Mouse (Mus musculus) ZHBTc4 (cell line): ENCODE results near the gene Mta3.
"Not testable (repeated sequence)": the region's sequence is repeated elsewhere in the genome, so short reads cannot be mapped to it uniquely, and the experiment has no call there.

Experiments used
- DNase-seq: peaks from one replicate; pipeline ENCODE4 v3.0.0-alpha.2; 2011; ENCODE audit warnings: low read depth, low spot score

The Mta3 gene

GRCm38 (mm10) chr17:83849717-83850116, 143.8 kb downstream of the Mta3 start:
- DNase-seq, result no peak

DNA sequence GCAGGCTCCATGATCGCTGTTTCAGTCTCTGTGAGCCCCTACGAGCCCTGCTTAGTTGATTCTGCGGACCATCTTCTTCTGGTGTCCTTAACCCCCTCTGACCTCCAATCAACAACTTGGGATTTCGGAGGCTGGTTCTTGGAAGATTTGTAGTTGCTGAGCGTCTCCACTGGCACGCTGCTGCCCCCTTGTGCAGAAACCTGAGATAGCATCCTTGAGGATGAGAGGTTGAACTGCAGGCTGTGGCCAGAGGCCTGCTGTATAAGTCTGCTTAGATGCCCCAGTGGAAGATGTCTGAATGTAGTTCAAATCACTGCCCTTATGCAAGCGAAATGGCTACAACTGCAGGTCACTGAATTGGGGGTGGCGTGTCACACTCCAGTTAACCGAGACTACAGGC, 144.5 kb downstream of the Mta3 start:
- DNase-seq, result peak; percentile 88

GRCm38 (mm10) chr17:83850864-83851263, 144.9 kb downstream of the Mta3 start:
- DNase-seq, result no peak

- no peak for DNase-seq
Observed at GRCm38 (mm10) chr17:83853831-83854230, 147.9 kb downstream of the Mta3 start.

DNA sequence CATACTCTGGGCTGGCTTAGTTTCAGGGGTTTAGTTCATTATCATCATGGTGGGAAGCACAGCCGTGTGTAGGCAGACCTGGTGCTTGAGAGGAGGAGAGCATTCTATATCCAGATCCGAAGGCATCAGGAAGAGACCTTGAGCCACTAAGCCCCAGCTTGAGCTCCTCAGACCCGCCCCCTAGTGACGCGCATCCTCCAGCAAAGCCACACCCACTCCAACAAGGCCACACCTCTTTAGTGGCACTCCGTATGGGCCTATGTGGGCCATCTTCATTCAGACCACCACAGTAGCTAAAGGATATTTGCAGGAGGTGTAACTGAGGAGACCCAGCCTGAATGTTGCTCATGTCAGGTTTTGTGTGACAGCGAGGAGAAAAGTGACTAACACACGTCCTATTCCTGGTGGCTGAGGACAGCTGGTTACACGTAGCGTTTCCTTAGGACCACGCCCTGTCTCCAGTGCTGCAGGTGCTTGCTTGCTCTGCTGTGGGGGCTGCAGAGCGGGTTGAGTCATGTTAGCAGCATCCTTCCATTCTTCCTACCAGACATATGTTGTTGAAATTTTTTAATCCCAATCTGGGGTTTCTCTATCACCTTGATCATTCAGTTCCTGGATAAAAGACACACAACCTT, 148.4 kb downstream of the Mta3 start:
- peak; percentile 76 for DNase-seq

GRCm38 (mm10) chr17:83858413-83858812, 152.4 kb downstream of the Mta3 start:
- no peak for DNase-seq

DNA sequence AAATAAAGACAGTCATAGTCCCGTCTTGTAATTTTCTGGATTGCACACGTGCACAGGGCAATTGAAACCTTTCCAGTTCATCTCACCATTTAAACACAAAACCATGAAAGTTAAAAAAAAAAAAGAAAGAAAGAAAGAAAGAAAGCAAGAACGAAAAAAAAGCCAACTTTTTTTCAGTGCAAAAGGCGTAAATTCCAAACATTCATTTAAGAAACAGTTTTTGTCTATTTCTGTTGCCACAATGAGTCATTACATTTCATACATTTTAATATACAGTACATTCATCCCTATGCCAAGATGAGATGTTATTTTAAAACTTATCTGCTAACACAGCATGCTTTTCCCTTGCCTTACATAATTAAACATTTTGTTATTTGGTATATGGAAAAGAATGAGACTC, 153.7 kb downstream of the Mta3 start:
- DNase-seq, result no peak

DNA sequence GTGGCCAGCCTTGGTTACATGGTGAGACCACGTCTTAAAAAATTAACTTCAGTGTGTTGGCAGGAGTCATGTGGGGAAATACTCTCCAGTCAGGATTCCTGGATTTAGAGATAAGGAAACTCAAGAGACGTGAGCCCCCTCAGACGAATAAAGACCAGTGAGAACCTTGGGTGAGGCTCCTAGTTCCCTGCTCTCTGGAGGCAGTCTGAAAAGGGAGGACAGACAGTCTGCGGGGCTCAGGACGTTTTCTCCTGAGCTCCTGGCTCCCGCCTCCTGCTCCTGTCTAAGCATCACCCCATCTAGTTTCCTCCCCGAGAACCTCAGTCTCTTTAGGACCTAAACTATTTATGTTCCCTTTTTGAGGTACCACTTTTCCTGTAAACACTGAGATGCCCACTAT, 154.3 kb downstream of the Mta3 start:
- no peak for DNase-seq

DNA sequence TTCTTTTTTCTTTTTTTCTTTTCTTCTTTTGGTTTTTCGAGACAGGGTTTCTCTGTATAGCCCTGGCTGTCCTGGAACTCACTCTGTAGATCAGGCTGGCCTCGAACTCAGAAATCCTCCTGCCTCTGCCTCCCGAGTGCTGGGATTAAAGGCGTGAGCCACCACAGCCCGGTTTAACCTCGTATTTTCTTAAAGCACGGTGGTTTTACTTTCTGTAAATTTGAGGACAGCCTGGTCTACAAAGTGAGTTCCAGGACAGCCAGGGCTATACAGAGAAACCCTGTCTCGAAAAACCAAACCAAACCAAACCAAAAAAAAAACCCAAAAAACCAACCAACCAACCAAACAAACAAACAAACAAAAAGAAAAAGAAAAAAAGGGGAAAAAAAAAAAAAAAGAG, 155.0 kb downstream of the Mta3 start:
- not testable (repeated sequence) for DNase-seq

- DNase-seq, result peak; percentile 90
Observed at GRCm38 (mm10) chr17:83861444-83862133, 155.6 kb downstream of the Mta3 start.

GRCm38 (mm10) chr17:83862134-83862881, 156.3 kb downstream of the Mta3 start:
- peak; percentile 63 for DNase-seq

DNA sequence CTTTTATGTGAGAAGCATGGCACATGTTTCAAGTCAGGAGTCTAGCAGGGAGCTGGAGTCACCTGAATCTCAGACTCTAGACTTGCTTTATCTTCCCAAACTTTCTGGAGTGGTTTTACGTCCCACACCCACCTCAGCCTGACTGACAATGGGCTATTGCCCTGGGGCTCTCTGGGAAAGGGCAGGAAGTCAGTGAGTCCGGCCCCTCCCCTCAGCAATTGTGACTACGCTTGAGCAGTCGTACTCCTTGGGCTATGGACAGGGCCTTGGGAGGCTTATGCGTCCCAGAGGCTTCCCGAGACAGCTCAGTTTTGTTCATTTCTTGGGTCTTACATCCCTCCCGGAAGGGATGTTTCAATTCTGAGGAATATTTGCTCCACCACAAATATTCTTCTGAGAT, 159.4 kb downstream of the Mta3 start:
- DNase-seq, result peak; percentile 82

GRCm38 (mm10) chr17:83866582-83866981, 160.6 kb downstream of the Mta3 start:
- DNase-seq, result peak; percentile 80

GRCm38 (mm10) chr17:83870385-83870784, 164.4 kb downstream of the Mta3 start:
- DNase-seq, result no peak
